Mouse (Mus musculus): ENCODE measurements around the gene Gm45015. TPM values are rescaled to one million over a fixed set of nuclear protein-coding genes. Genes with fewer than 3 reads are reported as not detected.
A peak's percentile ranks its signal among the peaks of the same experiment; 100 is the strongest.
"Not testable (repeated sequence)": the region's sequence is repeated elsewhere in the genome, so short reads cannot be mapped to it uniquely, and the experiment has no call there.

The Gm45015 gene
- total RNA-seq (2022): not detected

- DNase-seq (ENCODE audit: low spot score in 2 of 2): no peak
These were observed at the start of gene Gm45015 for GRCm38 (mm10) chrX:73336740-73337139. Gene Gm45015, minus strand, starts transcription at chrX:73336840.

- DNase-seq (ENCODE audit: low spot score in 2 of 2): no peak
These were observed 48.3 kb upstream of the Gm45015 start for GRCm38 (mm10) chrX:73384924-73385323.

- no peak for DNase-seq (ENCODE audit: low spot score in 2 of 2)
These were observed 47.8 kb upstream of the Gm45015 start for GRCm38 (mm10) chrX:73384419-73384818.

DNA sequence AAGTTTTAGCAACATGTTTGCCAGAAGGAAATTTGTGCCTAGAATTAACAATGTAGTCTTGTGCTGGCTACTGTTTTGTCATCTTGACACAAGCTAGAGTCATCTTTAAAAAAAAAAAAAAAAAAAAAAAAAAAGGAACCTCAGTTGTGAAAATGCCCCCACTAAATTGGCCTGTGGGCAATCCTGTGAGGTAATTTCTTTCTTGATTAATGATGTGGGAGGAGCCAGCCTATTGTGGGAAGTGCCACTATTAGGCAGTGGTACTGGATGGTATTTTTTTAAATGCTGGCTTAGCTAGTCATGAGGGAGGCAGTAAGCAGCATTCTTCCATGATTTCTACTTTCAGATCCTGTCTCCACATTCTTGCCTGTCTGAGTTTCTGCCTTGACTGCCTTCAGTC lies 26.7 kb upstream of the Gm45015 start:
- no peak for DNase-seq (ENCODE audit: low spot score in 2 of 2)

GRCm38 (mm10) chrX:73356719-73357118 lies 20.1 kb upstream of the Gm45015 start:
- no peak for DNase-seq (ENCODE audit: low spot score in 2 of 2)

GRCm38 (mm10) chrX:73356163-73356562 lies 19.5 kb upstream of the Gm45015 start:
- no peak for DNase-seq (ENCODE audit: low spot score in 2 of 2)

DNA sequence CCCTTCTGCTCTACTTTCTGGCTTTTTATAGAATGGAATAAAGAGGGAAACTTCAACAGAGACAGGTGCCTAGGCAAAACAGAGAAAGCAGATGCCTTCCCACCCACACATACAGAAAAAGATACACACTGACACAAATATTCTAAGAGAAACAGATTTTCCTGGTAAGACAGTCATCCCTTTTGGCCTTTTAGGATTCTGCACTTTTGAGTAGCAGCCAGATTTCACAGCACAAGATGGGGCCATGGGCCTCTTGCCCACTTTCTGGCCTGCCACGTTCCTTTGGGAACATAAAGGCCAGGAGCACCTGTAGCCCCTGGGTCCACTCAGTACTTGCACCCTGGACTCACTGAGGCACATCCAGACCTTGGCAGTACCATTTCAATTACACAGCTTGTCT lies 7.7 kb upstream of the Gm45015 start:
- peak in 1 of 2 experiments; percentile 12 for DNase-seq (ENCODE audit: low spot score in 2 of 2)

GRCm38 (mm10) chrX:73343802-73344201 lies 7.2 kb upstream of the Gm45015 start:
- DNase-seq (ENCODE audit: low spot score in 2 of 2): no peak

DNA sequence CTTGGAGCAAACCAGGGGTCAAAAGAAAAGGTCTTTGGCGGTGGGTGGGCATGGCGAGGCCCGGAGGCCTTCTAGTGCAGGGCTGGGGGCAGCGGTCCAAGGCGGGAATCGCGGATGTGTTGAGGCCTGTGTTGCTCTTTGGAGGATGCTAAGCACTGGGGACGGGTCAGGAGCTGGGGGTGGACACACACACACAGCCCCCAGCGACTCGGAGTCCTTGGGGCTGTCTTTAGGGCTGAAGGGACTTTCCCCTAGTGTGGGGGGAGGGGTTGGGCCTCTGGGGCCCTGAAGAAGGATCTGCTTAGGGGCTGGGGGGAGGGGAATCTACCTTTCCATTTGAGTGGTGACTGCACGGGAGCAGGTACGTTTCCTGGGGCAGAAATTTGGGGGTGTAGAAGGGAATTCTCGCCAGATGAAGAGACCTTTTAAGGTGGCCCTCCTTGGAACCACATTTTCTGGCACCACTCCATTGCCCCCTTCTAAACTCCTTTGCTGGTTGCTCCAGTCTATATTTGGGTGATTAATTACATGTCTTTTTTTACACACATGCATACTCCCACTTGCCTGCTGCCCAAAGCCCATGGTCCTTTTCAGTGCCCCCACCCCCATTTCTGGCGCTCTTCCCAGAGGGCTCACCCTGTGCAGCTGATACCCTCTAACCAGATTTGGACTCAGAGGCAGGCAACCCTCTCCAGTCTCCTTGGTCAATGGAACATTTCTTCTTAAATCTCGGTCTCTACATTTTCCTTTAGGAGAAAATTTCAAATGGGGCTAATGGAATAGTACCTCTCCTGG lies 6.5 kb upstream of the Gm45015 start:
- no peak for DNase-seq (ENCODE audit: low spot score in 2 of 2)

DNA sequence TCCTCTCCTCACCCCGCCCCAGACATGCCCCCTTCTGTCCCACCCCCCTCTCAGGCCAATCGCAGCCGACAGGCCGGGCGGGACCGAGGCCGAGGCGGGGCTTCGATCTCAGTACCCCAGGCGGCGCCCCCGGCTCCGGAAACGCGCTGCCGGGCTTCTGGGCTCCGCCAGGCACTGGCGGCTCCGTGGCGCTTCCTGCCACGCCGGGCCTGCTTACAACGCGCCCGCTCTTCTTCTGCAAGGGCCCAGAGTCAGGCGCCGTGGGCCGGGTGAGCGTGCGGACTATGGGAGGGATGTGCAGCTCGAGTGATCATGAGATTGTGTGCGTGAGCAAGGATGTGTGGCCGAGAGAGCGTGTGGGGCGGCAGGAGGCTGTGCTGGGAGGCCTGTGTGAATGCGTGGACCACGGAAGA lies 5.8 kb upstream of the Gm45015 start, which contains the start of gene Zfp275:
TSS of gene Zfp275 (plus strand) at position 139 of the 413 bp plus-strand sequence.
- peak; percentile 28 to 51 for DNase-seq (ENCODE audit: low spot score in 2 of 2)

DNA sequence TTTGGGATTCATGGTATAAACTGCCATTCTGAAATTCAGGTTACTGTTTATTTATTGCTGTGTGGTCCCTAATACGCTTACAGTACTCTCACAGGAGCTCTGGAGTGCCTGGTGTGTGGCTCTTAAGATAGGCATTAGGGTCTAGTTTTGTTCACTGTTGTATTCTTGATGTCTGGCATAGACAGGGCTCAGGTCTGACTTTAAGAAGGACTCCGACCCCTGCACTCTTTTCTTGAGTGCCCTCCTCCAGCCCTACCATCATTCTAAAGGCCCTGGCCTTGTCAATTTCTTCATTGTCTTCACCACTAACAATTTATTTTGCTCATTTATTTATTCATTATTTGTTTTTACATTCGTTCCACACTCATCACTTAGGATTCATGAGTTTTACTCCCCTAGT lies 5.4 kb upstream of the Gm45015 start:
- no peak for DNase-seq (ENCODE audit: low spot score in 2 of 2)

DNA sequence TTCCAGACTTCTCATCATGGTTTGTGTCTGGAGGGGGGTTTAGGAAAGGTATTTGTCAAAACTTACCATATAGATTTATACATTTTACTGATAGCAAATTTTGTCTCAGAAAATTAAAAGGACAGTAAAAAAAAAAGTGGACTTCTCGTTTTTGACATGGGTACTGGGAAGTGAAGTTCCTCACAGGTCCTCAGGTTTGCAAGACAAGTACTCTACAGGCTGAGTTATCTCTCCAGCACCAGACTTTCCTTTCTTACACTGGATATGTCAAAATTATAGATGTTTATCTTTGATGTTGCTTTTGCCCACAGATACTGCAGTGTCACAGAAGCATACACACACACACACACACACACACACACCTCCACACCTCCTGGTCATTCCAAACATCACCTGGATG lies 4.8 kb upstream of the Gm45015 start:
- DNase-seq (ENCODE audit: low spot score in 2 of 2): no peak

DNA sequence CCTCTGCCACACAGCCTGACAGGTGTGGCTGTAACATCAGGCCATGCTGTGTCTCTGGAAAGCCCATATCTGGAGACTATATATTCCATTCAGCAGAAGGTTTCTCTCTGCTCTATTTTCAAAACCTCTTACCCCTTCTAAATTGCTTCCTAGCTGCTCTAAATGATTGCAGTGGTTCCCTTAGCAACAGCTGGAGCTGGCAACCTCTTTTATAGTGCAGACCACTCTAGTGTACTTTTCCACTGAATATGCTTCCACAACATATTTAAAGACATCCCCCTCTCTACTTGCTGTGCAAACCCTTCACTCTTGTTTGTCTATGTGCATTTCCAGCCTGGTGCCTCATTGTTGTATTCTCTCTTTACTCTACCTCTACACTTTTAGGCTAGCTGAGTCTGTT lies 3.1 kb downstream of the Gm45015 start:
- DNase-seq (ENCODE audit: low spot score in 2 of 2): no peak

DNA sequence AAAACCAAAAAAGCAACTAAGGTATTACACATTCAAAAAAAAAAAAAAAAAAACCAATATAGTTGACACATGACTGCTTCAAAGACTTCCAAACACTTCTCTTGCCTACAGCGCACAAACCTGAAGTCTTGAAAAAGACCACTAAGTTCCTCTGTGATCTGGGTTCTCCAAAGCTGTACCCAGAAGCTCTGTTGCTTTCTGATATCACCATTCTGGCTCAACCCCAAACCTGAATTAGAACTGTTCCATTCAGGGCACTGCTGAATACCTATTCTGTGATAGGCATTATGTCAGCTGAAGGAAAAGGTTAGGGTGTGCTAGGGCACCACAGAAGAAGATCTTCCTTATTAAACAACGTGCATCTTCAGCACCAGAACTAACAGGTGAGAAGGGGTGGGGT lies 9.4 kb downstream of the Gm45015 start:
- DNase-seq (ENCODE audit: low spot score in 2 of 2): no peak

DNA sequence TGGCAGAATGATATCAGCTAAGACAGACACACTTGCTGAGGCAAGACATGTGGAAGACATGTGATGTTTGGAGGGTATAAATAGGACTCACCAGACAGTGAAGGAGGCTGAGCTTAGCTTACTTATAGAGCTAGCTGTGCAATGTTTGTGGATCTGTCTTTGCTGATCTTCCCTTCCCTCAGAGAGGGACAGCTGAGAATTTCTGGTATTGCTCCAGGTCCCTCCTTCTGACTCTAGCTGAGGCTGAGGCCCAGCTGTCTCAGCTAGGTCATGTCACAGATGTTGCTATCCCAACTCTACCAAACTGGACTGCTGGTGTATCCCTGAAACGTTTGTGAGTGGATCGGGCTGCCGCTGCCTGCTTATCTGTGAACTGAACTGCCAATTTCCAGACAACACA lies 15.6 kb downstream of the Gm45015 start:
- DNase-seq (ENCODE audit: low spot score in 2 of 2): no peak

GRCm38 (mm10) chrX:73312522-73312921 lies 24.1 kb downstream of the Gm45015 start:
- DNase-seq (ENCODE audit: low spot score in 2 of 2): no peak

GRCm38 (mm10) chrX:73295745-73296144 lies 40.9 kb downstream of the Gm45015 start:
- DNase-seq (ENCODE audit: low spot score in 2 of 2): not testable (repeated sequence)

- not testable (repeated sequence) for DNase-seq (ENCODE audit: low spot score in 2 of 2)
These were observed 43.8 kb downstream of the Gm45015 start, which contains the start of the genes Xlr5a and Xlr5c for GRCm38 (mm10) chrX:73292876-73293275. Gene Xlr5a, minus strand, starts transcription at chrX:73292976. Gene Xlr5c, minus strand, starts transcription at chrX:73292976.

Other genes starting within 250 kb of the Gm45015 start
- gene Xlr3a, start 239.7 kb downstream of the Gm45015 start, total RNA-seq (2022): 1 to 10 TPM in 3 of 4 experiments, under 1 TPM in 1; 0.65 to 6.2 (median 2.9) TPM
- gene Gm14685, start 219.8 kb downstream of the Gm45015 start, total RNA-seq (2022): under 1 TPM in 3 of 4 experiments, not detected in 1; 0.42 to 0.91 (median 0.91) TPM
- not detected for gene Xlr5b, start 188.0 kb downstream of the Gm45015 start, total RNA-seq (2022)
- 1 to 10 TPM in 2 of 4 experiments, under 1 TPM in 2; 0.53 to 1.7 (median 0.81) TPM for gene DXBay18, start 187.4 kb downstream of the Gm45015 start, total RNA-seq (2022)
- gene Spin2d, start 159.9 kb downstream of the Gm45015 start, total RNA-seq (2022): not detected
- 10 to 100 TPM in 1 of 4 experiments, 1 to 10 TPM in 2, under 1 TPM in 1; 0.65 to 13.8 (median 4.2) TPM for gene Xlr3b, start 144.6 kb downstream of the Gm45015 start, total RNA-seq (2022)
- 1 to 10 TPM in 2 of 4 experiments, not detected in 2; 1.4 to 2.1 TPM for gene Xlr4b, start 122.5 kb downstream of the Gm45015 start, total RNA-seq (2022)
- gene F8a, start 108.5 kb downstream of the Gm45015 start, total RNA-seq (2022): 10 to 100 TPM; 13.1 to 16.9 (median 14.0) TPM
- under 1 TPM in 1 of 4 experiments, not detected in 3; 0.43 TPM for gene Xlr4c, start 93.7 kb downstream of the Gm45015 start, total RNA-seq (2022)
- not detected for gene Xlr3c, start 71.5 kb downstream of the Gm45015 start, total RNA-seq (2022)
- gene Xlr5a, start 43.9 kb downstream of the Gm45015 start, total RNA-seq (2022): under 1 TPM in 1 of 4 experiments, not detected in 3; 0.33 TPM
- gene Xlr5c, start 43.9 kb downstream of the Gm45015 start, total RNA-seq (2022): not detected
- gene Zfp275, start 5.8 kb upstream of the Gm45015 start, total RNA-seq (2022): 10 to 100 TPM; 18.0 to 20.4 (median 19.0) TPM
- under 1 TPM in 3 of 4 experiments, not detected in 1; 0.17 to 0.37 (median 0.30) TPM for gene Gm18336, start 61.9 kb upstream of the Gm45015 start, total RNA-seq (2022)
- gene Zfp92, start 74.3 kb upstream of the Gm45015 start, total RNA-seq (2022): 1 to 10 TPM; 1.9 to 2.9 (median 2.0) TPM
- not detected for gene Trex2, start 98.5 kb upstream of the Gm45015 start, total RNA-seq (2022)
- 10 to 100 TPM in 3 of 4 experiments, 1 to 10 TPM in 1; 7.9 to 13.2 (median 11.8) TPM for gene Haus7, start 122.2 kb upstream of the Gm45015 start, total RNA-seq (2022)
- gene Bgn, start 146.8 kb upstream of the Gm45015 start, total RNA-seq (2022): 10 to 100 TPM; 18.7 to 23.5 (median 19.3) TPM
- gene Atp2b3, start 166.2 kb upstream of the Gm45015 start, total RNA-seq (2022): 10 to 100 TPM; 91.0 to 100.0 (median 95.1) TPM